Mouse (Mus musculus) forebrain, embryonic 16.5 days (tissue): ENCODE measurements around the gene Shisal2b. TPM values are rescaled to one million over a fixed set of nuclear protein-coding genes. Genes with fewer than 3 reads are reported as not detected.

Experiments used
- ATAC-seq: fragments of 200-750 bp; cut with Nextera tagmentation; 2 replicates; pipeline ENCODE4 v1.8.0; 2017; ENCODE audit warnings: mild to moderate bottlenecking, moderate library complexity
- H3K27ac ChIP-seq: fragments of 300-500 bp; sonication (generic); 2 replicates; pipeline ENCODE4 v1.5.1; 2014; ENCODE audit warnings: low read length, control low read depth
- H3K27me3 ChIP-seq: fragments of 300-500 bp; sonication (generic); replicated peaks from 2 replicates; pipeline ENCODE4 v1.6.1; 2014; ENCODE audit warnings: low read length; ENCODE audit not compliant: control insufficient read depth, insufficient read depth
- H3K36me3 ChIP-seq: fragments of 300-500 bp; sonication (generic); 2 replicates; pipeline ENCODE4 v1.6.1; 2014; ENCODE audit not compliant: control insufficient read depth, insufficient read depth
- H3K4me1 ChIP-seq: fragments of 300-500 bp; sonication (generic); replicated peaks from 2 replicates; pipeline ENCODE4 v1.6.1; 2014; ENCODE audit warnings: low read length; ENCODE audit not compliant: control insufficient read depth, insufficient read depth
- H3K4me2 ChIP-seq: fragments of 300-500 bp; sonication (generic); 2 replicates; pipeline ENCODE4 v1.6.1; 2014; ENCODE audit warnings: mild to moderate bottlenecking, low read length, control low read depth
- H3K4me3 ChIP-seq: fragments of 300-500 bp; sonication (generic); replicated peaks from 2 replicates; pipeline ENCODE4 v1.5.1; 2014; ENCODE audit warnings: mild to moderate bottlenecking, low read length, control low read depth
- H3K9ac ChIP-seq: fragments of 300-500 bp; sonication (generic); replicated peaks from 2 replicates; pipeline ENCODE4 v1.6.1; 2014; ENCODE audit warnings: low read depth, low read length, control low read depth
- H3K9me3 ChIP-seq: fragments of 300-500 bp; sonication (generic); 2 replicates; pipeline ENCODE4 v1.6.1; 2016; ENCODE audit warnings: low read length; ENCODE audit not compliant: control insufficient read depth
- WGBS: fragments of 180-500 bp; shearing (Covaris S2); extraction: QIAGEN DNeasy Blood & Tissue Kit; methylation state at CpG from one replicate; pipeline ENCODE4 v1.1.7; 2014; 5-methylcytosine and 5-hydroxymethylcytosine counted together
- polyA plus RNA-seq: library from polyadenylated mRNA; unstranded; fragments of >200 nt; fragmentation: Nextera tagmentation; extraction: Ambion mirVana; gene quantifications from 2 replicates; pipeline ENCODE4 v1.2.1, GENCODE M21; 2015

Gene Shisal2b
- polyA plus RNA-seq, 1 experiment from 2014 or later, result 0.48 TPM

DNA sequence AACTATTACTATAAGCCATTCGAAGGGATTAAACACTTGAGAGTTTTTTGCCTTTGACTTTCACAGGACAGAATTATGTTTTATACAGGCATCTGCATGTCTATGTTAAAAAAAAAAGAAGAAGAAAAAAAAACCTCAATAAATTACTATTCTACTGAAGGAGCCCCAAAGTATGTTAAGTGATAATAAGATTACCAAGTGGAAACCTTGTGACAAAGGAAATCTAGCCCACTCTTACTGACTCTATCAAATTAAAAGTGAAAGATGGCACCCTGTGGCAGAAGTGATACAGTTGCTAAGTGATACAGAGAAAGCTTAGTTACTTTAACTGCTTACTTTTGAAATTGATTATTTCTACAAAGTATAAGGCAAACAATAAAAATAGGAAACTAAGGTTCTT lies 41.8 kb downstream of the Shisal2b start:
- ATAC-seq, result no peak

GRCm38 (mm10) chr13:104821192-104821591 lies 42.5 kb downstream of the Shisal2b start:
- ATAC-seq, result no peak
- no peaks in the 10 kb centered on the region for H3K27me3 ChIP-seq
- H3K36me3 ChIP-seq, result no peaks in the 10 kb centered on the region
- peaks cover 18% of the 10 kb centered on the region for H3K4me1 ChIP-seq
- H3K27ac ChIP-seq, result no peak overlapping the region
- no peak overlapping the region for H3K4me3 ChIP-seq
- no peak overlapping the region for H3K9ac ChIP-seq
- H3K9me3 ChIP-seq, result no peaks in the 10 kb centered on the region
- no peak overlapping the region for H3K4me2 ChIP-seq

More for the DNA sequence above, 41.8 kb downstream of the Shisal2b start:
- Histone ChIP-seq H3K27me3 (no peaks in the 10 kb centered on the region), H3K4me2 (no peak overlapping the region), H3K9me3 (no peaks in the 10 kb centered on the region), H3K27ac (no peak overlapping the region), H3K9ac (no peak overlapping the region), H3K4me3 (no peak overlapping the region), H3K36me3 (no peaks in the 10 kb centered on the region), H3K4me1 (peaks cover 17% of the 10 kb centered on the region)
- WGBS, result 89% methylated on average over 1 of the region's 1 CpGs

- Histone ChIP-seq H3K27me3 (no peaks in the 10 kb centered on the region), H3K27ac (no peak overlapping the region), H3K9ac (peak overlapping the region; percentile 89), H3K36me3 (no peaks in the 10 kb centered on the region), H3K4me1 (peaks cover 24% of the 10 kb centered on the region), H3K4me2 (peak overlapping the region; percentile 82), H3K9me3 (no peaks in the 10 kb centered on the region), H3K4me3 (peak overlapping the region; percentile 66)
- no peak for ATAC-seq
- 53% methylated on average over 12 of the region's 12 CpGs for WGBS
Measured at GRCm38 (mm10) chr13:104817696-104818095, 46.0 kb downstream of the Shisal2b start.

- under 1% methylated on average over 50 of the region's 50 CpGs for WGBS
- H3K27ac ChIP-seq, result peak within 1 kb of the TSS; percentile 83
Measured at GRCm38 (mm10) chr13:104816635-104817571, 46.8 kb downstream of the Shisal2b start, which contains the start of gene Cwc27. Gene Cwc27 (minus strand): TSS chr13:104817142.

GRCm38 (mm10) chr13:104816270-104816634 lies 47.4 kb downstream of the Shisal2b start:
- peaks cover 19% of the 10 kb centered on the region for H3K4me1 ChIP-seq
- peak overlapping the region; percentile 89 for H3K9ac ChIP-seq
- H3K4me3 ChIP-seq, result peak overlapping the region; percentile 66
- peak overlapping the region; percentile 82 for H3K4me2 ChIP-seq
- no peaks in the 10 kb centered on the region for H3K27me3 ChIP-seq
- WGBS, result 7% methylated on average over 8 of the region's 8 CpGs
- H3K9me3 ChIP-seq, result no peaks in the 10 kb centered on the region
- no peaks in the 10 kb centered on the region for H3K36me3 ChIP-seq
- peak overlapping the region; percentile 83; the same call in 1 of the 2 replicates for H3K27ac ChIP-seq
- ATAC-seq, result 0 out of 2 replicates have a peak, but pooled peaks have one; percentile 0

More at GRCm38 (mm10) chr13:104816635-104817571, 46.8 kb downstream of the Shisal2b start, which contains the start of gene Cwc27:
- ATAC-seq, result peak; percentile 97
- H3K4me2 ChIP-seq, result peak within 1 kb of the TSS; percentile 82
- no peaks in the 10 kb centered on the region for H3K9me3 ChIP-seq
- H3K4me1 ChIP-seq, result peaks cover 19% of the 10 kb centered on the region
- H3K9ac ChIP-seq, result peak within 1 kb of the TSS; percentile 89
- peak within 1 kb of the TSS; percentile 66 for H3K4me3 ChIP-seq
- no peaks in the 10 kb centered on the region for H3K36me3 ChIP-seq
- no peaks in the 10 kb centered on the region for H3K27me3 ChIP-seq

GRCm38 (mm10) chr13:104805681-104806080 lies 58.0 kb downstream of the Shisal2b start:
- 52% methylated on average over 3 of the region's 3 CpGs for WGBS
- Histone ChIP-seq H3K9me3 (no peaks in the 10 kb centered on the region), H3K27ac (no peak overlapping the region), H3K27me3 (no peaks in the 10 kb centered on the region), H3K4me2 (no peak overlapping the region), H3K4me3 (no peak overlapping the region), H3K9ac (no peak overlapping the region), H3K36me3 (peaks cover 9% of the 10 kb centered on the region), H3K4me1 (no peaks in the 10 kb centered on the region)
- ATAC-seq, result 0 out of 2 replicates have a peak, but pooled peaks have one; percentile 45

DNA sequence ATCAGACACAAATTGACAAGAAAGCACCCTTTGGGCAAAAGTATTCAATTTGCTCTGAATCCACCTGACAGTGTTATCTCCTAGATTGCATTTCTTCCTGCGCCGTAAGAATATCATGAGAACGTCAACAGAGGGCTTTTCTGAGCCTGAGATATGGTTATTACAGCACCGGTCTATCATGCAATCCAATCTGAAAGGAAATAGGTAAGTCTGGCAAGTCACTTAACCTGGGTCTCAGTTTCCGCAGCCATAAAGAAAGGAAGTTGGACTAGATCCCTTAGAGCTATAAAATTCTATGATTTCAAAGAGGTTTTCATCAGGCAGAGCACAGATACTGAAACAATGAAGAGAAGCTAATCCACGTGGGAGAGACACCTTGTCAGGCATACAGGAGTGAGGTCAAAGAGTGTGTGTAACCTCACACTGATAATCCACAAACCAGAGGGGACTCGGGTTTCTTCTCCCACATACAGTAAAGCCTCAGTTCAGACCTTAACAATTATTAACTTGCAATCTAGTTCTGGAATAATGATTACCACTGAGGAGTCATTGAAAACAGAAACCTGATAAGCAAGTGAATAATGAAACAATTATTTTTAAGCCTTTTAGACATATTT lies 64.0 kb downstream of the Shisal2b start:
- ATAC-seq, result no peak
- Histone ChIP-seq H3K36me3 (peaks cover 10% of the 10 kb centered on the region; the same call in 1 of the 2 replicates), H3K9ac (no peak overlapping the region), H3K9me3 (no peaks in the 10 kb centered on the region), H3K27me3 (no peaks in the 10 kb centered on the region), H3K4me1 (no peaks in the 10 kb centered on the region), H3K4me3 (no peak overlapping the region), H3K27ac (no peak overlapping the region), H3K4me2 (no peak overlapping the region)
- WGBS, result 90% methylated on average over 7 of the region's 7 CpGs

GRCm38 (mm10) chr13:104799067-104799466 lies 64.6 kb downstream of the Shisal2b start:
- no peak overlapping the region for H3K4me2 ChIP-seq
- no peaks in the 10 kb centered on the region for H3K4me1 ChIP-seq
- H3K9ac ChIP-seq, result no peak overlapping the region
- peaks cover 10% of the 10 kb centered on the region; the same call in 1 of the 2 replicates for H3K36me3 ChIP-seq
- WGBS, result 96% methylated on average over 8 of the region's 8 CpGs
- H3K9me3 ChIP-seq, result no peaks in the 10 kb centered on the region
- H3K27ac ChIP-seq, result no peak overlapping the region
- no peak for ATAC-seq
- no peak overlapping the region for H3K4me3 ChIP-seq
- H3K27me3 ChIP-seq, result no peaks in the 10 kb centered on the region
